Mouse (Mus musculus) G1E (cell line): ENCODE results near the gene Tnfsf12. TPM values are rescaled to one million over a fixed set of nuclear protein-coding genes. Genes with fewer than 3 reads are reported as not detected.
"Not testable (repeated sequence)": the region's sequence is repeated elsewhere in the genome, so short reads cannot be mapped to it uniquely, and the experiment has no call there.

Experiments used
- ATAC-seq: 2 replicates; pipeline ENCODE4 v1.8.0; 2016; ENCODE audit warnings: mild to moderate bottlenecking; ENCODE audit not compliant: insufficient number of reproducible peaks, poor library complexity, low FRiP score, severe bottlenecking; ENCODE audit errors: extremely low read depth
- DNase-seq: peaks from one replicate; pipeline ENCODE4 v3.0.0; 2012; ENCODE audit warnings: low spot score
- H3K27me3 ChIP-seq: 2 replicates; pipeline ENCODE4 v1.6.1; 2012; ENCODE audit warnings: mild to moderate bottlenecking, low read length, inconsistent platforms; ENCODE audit not compliant: insufficient read depth
- H3K36me3 ChIP-seq: replicated peaks from 2 replicates; pipeline ENCODE3; 2012; ENCODE audit warnings: mild to moderate bottlenecking, inconsistent platforms
- H3K4me1 ChIP-seq: 2 replicates; pipeline ENCODE4 v1.6.1; 2012; ENCODE audit warnings: low read depth, low read length, inconsistent platforms, mixed read lengths; ENCODE audit not compliant: insufficient read depth
- H3K4me3 ChIP-seq: 2 replicates; pipeline ENCODE4 v1.5.1; 2012; ENCODE audit warnings: low read depth, mild to moderate bottlenecking, inconsistent platforms, low read length, moderate library complexity, mixed read lengths
- H3K9me3 ChIP-seq: replicated peaks from 2 replicates; pipeline ENCODE4 v1.6.1; 2012; ENCODE audit warnings: inconsistent platforms
- CTCF ChIP-seq: IDR thresholded peaks from 2 replicates; pipeline ENCODE4 v1.5.1; 2012; ENCODE audit warnings: low read depth, low read length, inconsistent platforms, mixed read lengths
- GATA1 ChIP-seq: IDR thresholded peaks from 2 replicates; pipeline ENCODE4 v1.6.1; 2012; ENCODE audit warnings: borderline replicate concordance, low read length, inconsistent platforms, mixed read lengths
- GATA2 ChIP-seq: IDR thresholded peaks from 2 replicates; pipeline ENCODE4 v1.6.1; 2012; ENCODE audit warnings: low read depth, low read length, inconsistent platforms, borderline replicate concordance
- POLR2AphosphoS5 ChIP-seq: IDR thresholded peaks from 2 replicates; pipeline ENCODE4 v1.6.1; 2012; ENCODE audit warnings: low read depth, low read length, inconsistent platforms; ENCODE audit not compliant: insufficient replicate concordance
- TAL1 ChIP-seq: conservative IDR thresholded peaks from 2 replicates; pipeline ENCODE4 v1.6.1; 2012; ENCODE audit warnings: low read depth, low read length, inconsistent platforms, mixed read lengths
- polyA plus RNA-seq: library from polyadenylated mRNA; stranded (reverse); fragments of >175 nt; gene quantifications from 2 replicates; pipeline ENCODE4 v1.2.3, GENCODE M21; 2012
- total RNA-seq, 2 experiments: library from RNA; stranded (forward) in 1 of 2; stranded (reverse) in 1 of 2; fragments of 200-1000 nt in 1 of 2; fragments of >200 nt in 1 of 2; fragmentation: Nextera tagmentation in 1 of 2; gene quantifications; 2 replicates each; pipeline ENCODE4 v1.2.3; 2014 to 2017

Tnfsf12 gene
- not detected in 2 replicates for total RNA-seq (2014; fragmentation: Nextera tagmentation)
- total RNA-seq (2017), result not detected in 2 replicates
- polyA plus RNA-seq, result not detected in 2 replicates

DNA sequence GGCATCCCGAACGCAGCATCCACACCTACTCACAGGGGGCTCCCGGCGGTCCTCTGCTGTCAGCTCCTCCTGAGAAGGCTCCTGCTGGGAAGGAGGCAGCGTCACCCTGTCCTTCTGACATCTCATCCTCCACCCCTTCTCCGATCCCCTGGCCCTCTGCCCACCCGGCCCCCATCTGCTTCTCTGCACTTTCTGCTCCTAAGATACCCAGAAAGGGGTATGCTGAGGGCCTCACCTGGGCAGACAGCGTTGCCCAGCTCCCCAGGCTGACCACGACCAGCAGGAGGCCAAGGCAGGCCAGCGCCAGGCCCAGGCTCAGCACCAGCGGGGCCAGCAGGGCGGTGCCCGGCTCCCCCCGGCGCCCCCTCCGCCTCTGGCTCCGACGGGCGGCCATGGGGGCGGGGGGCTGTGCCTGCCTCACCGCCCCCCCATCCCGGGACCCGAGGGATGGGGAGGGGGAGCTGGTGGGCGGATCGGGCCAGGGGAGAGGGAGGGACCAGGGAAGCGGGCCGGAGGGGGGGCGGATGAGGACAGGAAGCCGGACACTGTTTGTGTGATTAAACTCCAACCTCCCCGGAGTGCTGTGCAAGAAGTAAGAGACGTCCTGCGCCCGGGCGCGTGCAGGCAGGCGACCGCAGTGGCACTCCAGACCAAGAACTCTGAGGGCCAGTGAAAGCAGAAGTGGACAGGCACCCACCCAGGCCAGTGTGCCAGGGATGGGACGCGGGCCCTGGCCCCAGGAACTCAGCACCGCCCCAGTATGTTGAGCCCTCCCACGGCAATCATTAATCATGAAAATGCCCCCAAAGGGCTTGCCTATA is at the start of gene Tnfsf12, which contains the start of gene Tnfsfm13:
Tnfsf12 (minus strand) TSS at position 489 of the 821 bp plus-strand sequence.
Tnfsfm13 (minus strand) TSS at position 738 of the 821 bp plus-strand sequence.
- no peak for TF ChIP-seq POLR2AphosphoS5
- no peak for TF ChIP-seq TAL1
- no peak for TF ChIP-seq GATA1
- TF ChIP-seq GATA2, result no peak
- no peak for TF ChIP-seq CTCF
- ATAC-seq, result no peak
- H3K4me1 ChIP-seq, result no peaks in the 10 kb centered on the region; the same call in 1 of the 2 replicates

DNA sequence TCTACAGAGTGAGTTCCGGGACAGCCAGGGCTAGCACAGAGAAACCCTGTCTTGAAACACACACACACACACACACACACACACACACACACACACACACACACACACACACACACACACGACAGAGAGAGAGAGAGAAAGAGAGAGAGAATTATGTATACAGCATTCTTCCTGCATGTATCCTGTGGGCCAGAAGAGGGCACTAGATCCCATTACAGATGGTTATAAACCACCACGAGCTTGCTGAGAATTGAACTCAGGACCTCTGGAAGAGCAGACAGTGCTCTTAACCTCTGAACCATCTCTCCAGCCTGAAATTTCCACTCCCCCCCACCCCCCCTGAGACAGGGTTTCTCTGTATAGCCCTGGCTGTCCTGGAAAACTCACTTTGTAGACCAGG is 35.8 kb upstream of the Tnfsf12 start:
- not testable (repeated sequence) for H3K4me3 ChIP-seq, H3K9me3 ChIP-seq, H3K4me1 ChIP-seq, H3K27me3 ChIP-seq, DNase-seq, ATAC-seq
- peaks cover 31% of the 10 kb centered on the region for H3K36me3 ChIP-seq

More for the DNA sequence above, at the start of gene Tnfsf12, which contains the start of gene Tnfsfm13:
- Histone ChIP-seq H3K36me3 (no peaks in the 10 kb centered on the region), H3K4me3 (no peak within 1 kb of the TSS), H3K27me3 (peaks cover 61% of the 10 kb centered on the region), H3K9me3 (no peaks in the 10 kb centered on the region; the same call in 1 of the 2 replicates)
- DNase-seq, result no peak

DNA sequence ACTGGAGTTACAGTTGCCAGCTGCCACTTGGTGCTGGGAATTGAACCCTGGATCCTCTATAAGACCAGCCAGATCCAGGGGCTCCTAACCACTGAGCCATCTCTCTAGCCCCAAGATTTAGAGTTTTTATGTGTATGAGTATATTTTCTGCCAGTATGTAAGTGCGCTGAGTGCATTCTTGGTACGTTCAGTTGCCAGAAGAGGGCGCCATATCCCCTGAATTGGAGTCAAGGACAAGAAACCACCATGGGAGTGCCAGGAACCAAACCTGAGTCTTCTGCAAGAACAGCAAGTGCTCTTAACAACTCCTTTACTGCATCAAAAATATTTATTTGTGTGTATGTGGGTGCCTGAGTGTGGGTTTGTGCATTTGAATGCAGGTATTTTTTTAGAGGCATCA is 33.4 kb upstream of the Tnfsf12 start:
- H3K4me3 ChIP-seq, result no peak overlapping the region
- 0 out of 2 replicates have a peak, but pooled peaks cover 2% of the 10 kb centered on the region for H3K27me3 ChIP-seq
- peaks cover 8% of the 10 kb centered on the region for H3K36me3 ChIP-seq
- ATAC-seq (no peak), DNase-seq (no peak)
- no peaks in the 10 kb centered on the region for H3K4me1 ChIP-seq
- TF ChIP-seq CTCF (peak; percentile 26; the same call in 1 of the 2 replicates), POLR2AphosphoS5 (no peak), GATA1 (no peak), GATA2 (no peak), TAL1 (no peak)
- peaks cover 8% of the 10 kb centered on the region for H3K9me3 ChIP-seq

DNA sequence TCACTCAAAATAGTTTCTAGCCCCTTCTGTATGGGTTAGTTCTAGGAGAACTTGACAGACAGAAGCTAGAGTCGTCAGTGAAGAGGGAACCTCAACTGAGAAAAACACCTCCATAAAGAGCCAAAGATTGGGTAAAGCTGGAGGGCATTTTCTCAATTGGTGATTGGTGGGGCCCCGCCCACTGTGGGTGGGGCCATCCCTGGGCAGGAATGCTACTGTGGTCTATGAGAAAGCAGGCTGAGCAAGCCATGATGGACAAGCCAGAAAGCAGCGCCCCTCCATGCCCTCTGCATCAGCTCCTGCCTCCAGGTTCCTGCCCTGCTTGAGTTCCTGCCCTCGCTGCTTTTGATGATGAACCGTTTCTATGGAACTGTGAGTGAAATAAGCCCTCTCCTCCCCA is 30.3 kb upstream of the Tnfsf12 start:
- no peaks in the 10 kb centered on the region for H3K36me3 ChIP-seq
- DNase-seq, result no peak
- no peak overlapping the region for H3K4me3 ChIP-seq
- peaks cover 7% of the 10 kb centered on the region for H3K4me1 ChIP-seq
- ATAC-seq, result no peak
- TF ChIP-seq TAL1 (no peak), GATA1 (no peak), POLR2AphosphoS5 (no peak), GATA2 (no peak), CTCF (no peak)
- H3K27me3 ChIP-seq, result 0 out of 2 replicates have a peak, but pooled peaks cover 2% of the 10 kb centered on the region
- peaks cover 8% of the 10 kb centered on the region for H3K9me3 ChIP-seq

DNA sequence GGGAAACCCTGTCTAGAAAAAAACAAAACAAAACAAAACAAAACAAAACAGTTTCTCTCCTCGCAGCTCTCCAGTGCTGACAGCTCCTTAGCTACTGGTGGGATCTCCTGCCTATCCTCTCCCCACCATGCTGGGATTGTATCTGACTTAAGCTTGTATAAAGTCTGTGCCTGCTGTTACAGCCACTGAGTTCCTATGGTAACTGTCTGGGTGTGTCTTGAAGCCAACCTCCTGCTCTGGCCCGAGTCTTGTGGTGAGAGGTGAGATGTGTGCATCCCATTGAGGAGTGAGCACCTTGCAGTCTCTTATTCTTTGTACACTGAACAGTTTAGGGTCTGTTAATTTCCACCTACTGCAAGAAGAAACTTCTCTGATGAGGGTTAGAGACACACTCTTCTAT is 27.4 kb upstream of the Tnfsf12 start:
- Histone ChIP-seq H3K9me3 (peaks cover 8% of the 10 kb centered on the region), H3K4me3 (no peak overlapping the region), H3K27me3 (0 out of 2 replicates have a peak, but pooled peaks cover 6% of the 10 kb centered on the region), H3K36me3 (no peaks in the 10 kb centered on the region), H3K4me1 (peaks cover 25% of the 10 kb centered on the region)
- TF ChIP-seq GATA1 (no peak), TAL1 (no peak), POLR2AphosphoS5 (no peak), GATA2 (no peak), CTCF (no peak)
- no peak for ATAC-seq
- DNase-seq, result no peak

DNA sequence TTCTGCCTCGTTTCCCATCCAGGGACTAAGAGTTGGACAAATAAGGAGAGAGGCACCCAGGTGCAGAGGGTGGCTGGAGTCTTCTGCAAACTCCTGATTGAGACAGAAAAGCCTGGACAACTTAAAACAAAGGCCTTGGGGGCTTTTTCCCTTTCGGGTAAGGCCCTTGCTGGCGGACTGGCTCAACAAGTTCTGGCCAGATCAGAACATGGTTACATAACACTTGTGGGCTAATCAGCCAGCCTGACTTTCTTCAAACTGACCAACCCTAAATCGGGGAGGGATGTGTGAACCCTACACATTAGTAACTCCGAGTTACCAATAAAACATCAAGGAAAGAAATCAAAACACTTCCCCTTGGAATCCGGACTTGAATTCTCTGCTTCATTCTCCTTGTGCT is 25.2 kb upstream of the Tnfsf12 start:
- Histone ChIP-seq H3K9me3 (peaks cover 8% of the 10 kb centered on the region), H3K4me1 (peaks cover 30% of the 10 kb centered on the region), H3K27me3 (peaks cover 5% of the 10 kb centered on the region; the same call in 1 of the 2 replicates), H3K4me3 (no peak overlapping the region), H3K36me3 (no peaks in the 10 kb centered on the region)
- no peak for TF ChIP-seq GATA1
- TF ChIP-seq TAL1, result peak; percentile 27; the same call in 1 of the 2 replicates
- ATAC-seq, result no peak
- DNase-seq, result no peak
